Mouse (Mus musculus) ES-E14 (cell line): ENCODE measurements at regions not wholly inside any gene's neighbourhood (a gene's known extent, or its start where the extent isn't known, plus 50 kb on each side); places are given as distances from the start of the nearest gene placed in this dataset.

Experiments used
- CHD2 ChIP-seq: IDR thresholded peaks from 2 replicates; pipeline ENCODE4 v1.6.1; 2014; ENCODE audit warnings: mild to moderate bottlenecking, low read depth, low read length, inconsistent platforms
- HCFC1 ChIP-seq: IDR thresholded peaks from 2 replicates; pipeline ENCODE4 v1.6.1; 2012; ENCODE audit warnings: low read length, inconsistent platforms, borderline replicate concordance; ENCODE audit not compliant: insufficient read depth
- MAFK ChIP-seq: IDR thresholded peaks from 2 replicates; pipeline ENCODE4 v1.6.1; 2014; ENCODE audit warnings: mild to moderate bottlenecking, low read depth, low read length, inconsistent platforms; ENCODE audit not compliant: insufficient read depth
- ZC3H11A ChIP-seq: IDR thresholded peaks from 2 replicates; pipeline ENCODE4 v1.6.1; 2012; ENCODE audit warnings: low read depth, mild to moderate bottlenecking, inconsistent platforms, low read length, borderline replicate concordance
- ZNF384 ChIP-seq: IDR thresholded peaks from 2 replicates; pipeline ENCODE4 v1.6.1; 2012; ENCODE audit warnings: low read depth, low read length, inconsistent platforms

DNA sequence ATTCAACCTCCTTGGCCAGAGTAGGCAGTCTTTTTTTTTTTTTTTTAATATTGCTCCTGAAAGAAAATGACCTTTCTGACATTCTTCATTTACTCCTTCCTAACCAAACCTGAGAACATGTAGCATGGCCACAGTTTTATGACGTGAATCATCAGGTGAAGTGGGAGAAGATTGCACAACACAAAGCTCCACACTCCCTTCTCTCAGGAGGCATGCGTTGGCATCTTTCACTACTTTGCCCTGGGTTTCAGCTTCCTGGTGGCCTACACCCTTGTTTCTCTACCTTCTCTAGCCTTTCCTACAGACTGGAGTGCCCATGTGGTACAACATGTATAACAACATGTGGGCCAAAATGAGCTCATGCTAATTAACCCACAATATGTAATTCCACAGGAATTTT lies 248.5 kb downstream of the Adamts20 start:
- TF ChIP-seq ZC3H11A (no peak), ZNF384 (no peak), HCFC1 (no peak), CHD2 (no peak), MAFK (no peak)
